In the genomic region with DNA sequence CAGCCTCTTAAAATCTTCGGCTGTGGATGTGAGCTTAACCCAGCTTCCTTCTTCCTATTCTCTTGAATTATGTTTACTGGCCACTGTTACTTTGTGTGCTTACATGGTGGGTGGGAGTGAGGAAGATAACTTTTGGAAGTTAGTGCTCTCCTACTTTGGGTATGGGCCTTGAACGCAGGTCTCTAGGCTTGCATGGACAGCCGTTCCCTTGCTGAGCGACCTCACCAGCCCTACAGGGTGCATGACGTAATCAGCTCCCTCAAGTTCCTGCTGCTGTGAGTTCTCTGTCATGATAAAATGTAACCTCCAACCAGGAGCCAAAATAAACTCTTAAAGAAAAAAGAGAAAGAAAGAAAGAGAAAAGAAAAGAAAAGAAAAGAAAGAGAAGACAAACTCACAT, we compare ENCODE assay signal across 9 mouse cellular contexts. TPM values are rescaled to one million over a fixed set of nuclear protein-coding genes. Genes with fewer than 3 reads are reported as not detected.
A peak's percentile ranks its signal among the peaks of the same experiment; 100 is the strongest.
DNase-seq lines count a peak whose midpoint lies in the region; ATAC-seq lines count a peak whose summit lies in the region.
"Had no signal": no experiment of that assay in that cellular context is flagged by ENCODE, and none has a peak within 500 bp of the region (broad histone marks: within the 10 kb centered on the region; RNA-seq: fewer than 3 reads in every experiment).

No protein-coding gene starts in this region.

- no peak for ATAC-seq in liver, embryonic 11.5 days (replicated peaks; ENCODE audit: low FRiP score)
- no peak for ATAC-seq in hindbrain, embryonic 15.5 days (ENCODE audit: low FRiP score, low read depth)
- no peak for ATAC-seq in midbrain, embryonic 16.5 days
- no peak; the same call in 1 of the 2 replicates for ATAC-seq in kidney, embryonic 14.5 days (ENCODE audit: low FRiP score, low TSS enrichment)

- no peaks in the 10 kb centered on the region for H3K9me3 ChIP-seq in liver, embryonic 11.5 days (ENCODE audit: control insufficient read depth, low read length)
- no peaks in the 10 kb centered on the region for H3K9me3 ChIP-seq in embryonic facial prominence, embryonic 10.5 days
- H3K9me3 ChIP-seq in hindbrain, embryonic 15.5 days: no peaks in the 10 kb centered on the region
- no peaks in the 10 kb centered on the region for H3K9me3 ChIP-seq in midbrain, embryonic 16.5 days (replicated peaks; ENCODE audit: control insufficient read depth, low read length, poor library complexity, severe bottlenecking)
- H3K9me3 ChIP-seq in kidney, embryonic 14.5 days (ENCODE audit: control insufficient read depth, low read length): no peaks in the 10 kb centered on the region

- 0 out of 2 replicates have a peak, but pooled peaks cover 2% of the 10 kb centered on the region for H3K27me3 ChIP-seq in liver, embryonic 11.5 days (replicated peaks; ENCODE audit: control insufficient read depth, insufficient read depth, low read length)
- H3K27me3 ChIP-seq in embryonic facial prominence, embryonic 10.5 days (replicated peaks; ENCODE audit: low read depth, poor library complexity, severe bottlenecking): peaks cover 20% of the 10 kb centered on the region; the same call in 1 of the 2 replicates
- H3K27me3 ChIP-seq in hindbrain, embryonic 15.5 days: no peaks in the 10 kb centered on the region
- no peaks in the 10 kb centered on the region for H3K27me3 ChIP-seq in midbrain, embryonic 16.5 days (ENCODE audit: control insufficient read depth, insufficient read depth, low read depth, low read length)
- no peaks in the 10 kb centered on the region; the same call in 1 of the 2 replicates for H3K27me3 ChIP-seq in kidney, embryonic 14.5 days (ENCODE audit: control insufficient read depth, insufficient read depth, low read length)

- DNase-seq in liver, embryonic 11.5 days (ENCODE audit: low spot score): no peak
- no peak for DNase-seq in liver
- no peak for DNase-seq in embryonic facial prominence, embryonic 10.5 days (ENCODE audit: low spot score)
- no peak for DNase-seq in retina, postnatal 1 day
- DNase-seq in gastrocnemius, adult 18-20 months (ENCODE audit: low spot score): no peak

- H3K36me3 ChIP-seq in liver, embryonic 11.5 days (ENCODE audit: control insufficient read depth, insufficient read depth, low read length): no peaks in the 10 kb centered on the region
- H3K36me3 ChIP-seq in embryonic facial prominence, embryonic 10.5 days (replicated peaks): no peaks in the 10 kb centered on the region
- H3K36me3 ChIP-seq in hindbrain, embryonic 15.5 days: no peaks in the 10 kb centered on the region
- H3K36me3 ChIP-seq in midbrain, embryonic 16.5 days (ENCODE audit: control insufficient read depth, insufficient read depth, low read length): no peaks in the 10 kb centered on the region
- no peaks in the 10 kb centered on the region for H3K36me3 ChIP-seq in kidney, embryonic 14.5 days (ENCODE audit: control insufficient read depth, insufficient read depth, low read length)

- H3K4me1 ChIP-seq in liver, embryonic 11.5 days (replicated peaks; ENCODE audit: control insufficient read depth, insufficient read depth, low read length): peaks cover 9% of the 10 kb centered on the region
- peaks cover 45% of the 10 kb centered on the region for H3K4me1 ChIP-seq in embryonic facial prominence, embryonic 10.5 days
- H3K4me1 ChIP-seq in hindbrain, embryonic 15.5 days (replicated peaks): peaks cover 26% of the 10 kb centered on the region
- H3K4me1 ChIP-seq in midbrain, embryonic 16.5 days (ENCODE audit: control insufficient read depth, insufficient read depth, low read length): peaks cover 20% of the 10 kb centered on the region
- H3K4me1 ChIP-seq in kidney, embryonic 14.5 days (ENCODE audit: control insufficient read depth, insufficient read depth, low read length): peaks cover 11% of the 10 kb centered on the region

- no peak overlapping the region for H3K9ac ChIP-seq in liver, embryonic 11.5 days (ENCODE audit: low read depth, low read length)
- H3K9ac ChIP-seq in hindbrain, embryonic 15.5 days: no peak overlapping the region
- no peak overlapping the region for H3K9ac ChIP-seq in midbrain, embryonic 16.5 days (ENCODE audit: low read depth, low read length)
- no peak overlapping the region for H3K9ac ChIP-seq in kidney, embryonic 14.5 days (ENCODE audit: low read depth, low read length)

- peak overlapping the region; percentile 75 for H3K4me2 ChIP-seq in liver, embryonic 11.5 days
- H3K4me2 ChIP-seq in hindbrain, embryonic 15.5 days: peak overlapping the region; percentile 49
- H3K4me2 ChIP-seq in midbrain, embryonic 16.5 days (ENCODE audit: low read length): peak overlapping the region; percentile 49; the same call in 1 of the 2 replicates
- no peak overlapping the region for H3K4me2 ChIP-seq in kidney, embryonic 14.5 days (replicated peaks; ENCODE audit: low read depth, low read length)

- peak overlapping the region; percentile 21 for H3K4me3 ChIP-seq in liver, embryonic 11.5 days (ENCODE audit: low read depth, low read length)
- H3K4me3 ChIP-seq in embryonic facial prominence, embryonic 10.5 days: no peak overlapping the region
- H3K4me3 ChIP-seq in hindbrain, embryonic 15.5 days: no peak overlapping the region
- no peak overlapping the region for H3K4me3 ChIP-seq in midbrain, embryonic 16.5 days (ENCODE audit: low read depth, low read length)
- no peak overlapping the region for H3K4me3 ChIP-seq in kidney, embryonic 14.5 days (ENCODE audit: low read length)

- no peak overlapping the region for H3K27ac ChIP-seq in liver, embryonic 11.5 days (ENCODE audit: low read depth, low read length)
- H3K27ac ChIP-seq in embryonic facial prominence, embryonic 10.5 days (replicated peaks): peak overlapping the region; percentile 20; the same call in 1 of the 2 replicates
- H3K27ac ChIP-seq in hindbrain, embryonic 15.5 days (replicated peaks): no peak overlapping the region
- no peak overlapping the region for H3K27ac ChIP-seq in midbrain, embryonic 16.5 days (ENCODE audit: low read length)
- no peak overlapping the region for H3K27ac ChIP-seq in kidney, embryonic 14.5 days (ENCODE audit: low read depth, low read length)

- 61% methylated on average over 5 of the region's 5 CpGs for WGBS in liver, embryonic 11.5 days
- 71% methylated on average over 5 of the region's 5 CpGs for WGBS in embryonic facial prominence, embryonic 10.5 days
- 73% methylated on average over 5 of the region's 5 CpGs for WGBS in hindbrain, embryonic 15.5 days
- WGBS in midbrain, embryonic 16.5 days: 62% methylated on average over 5 of the region's 5 CpGs
- WGBS in kidney, embryonic 14.5 days: 61% methylated on average over 5 of the region's 5 CpGs

RNA-seq across cellular contexts. Expression of a gene that starts 13.9 kb away (rescaled TPM):
- 0.34 and 0.36 TPM in 2 replicates for polyA plus RNA-seq in liver, embryonic 11.5 days (2014; fragmentation: Nextera tagmentation; extraction: Ambion mirVana)
- 0.23 and 0.65 TPM in 2 replicates for polyA plus RNA-seq in embryonic facial prominence, embryonic 10.5 days (2016; fragmentation: Nextera tagmentation; extraction: Ambion mirVana)
- polyA plus RNA-seq in hindbrain, embryonic 15.5 days (2015; fragmentation: Nextera tagmentation; extraction: Ambion mirVana): 0.77 and 0.85 TPM in 2 replicates
- polyA plus RNA-seq in midbrain, embryonic 16.5 days (2015; fragmentation: Nextera tagmentation; extraction: Ambion mirVana): 0.78 and 1.2 TPM in 2 replicates
- polyA plus RNA-seq in kidney, embryonic 14.5 days (2014; fragmentation: Nextera tagmentation; extraction: Ambion mirVana): 0.46 and 0.76 TPM in 2 replicates
- under 1 TPM; 0.19 to 0.23 TPM for total RNA-seq in gastrocnemius, adult 18-20 months (2021)
- polyA plus RNA-seq: inflammation-experienced regulatory T-cells, adult 6 months had no signal

RNA-seq across cellular contexts. Expression of a gene that starts 17.7 kb away (rescaled TPM):
- 4.8 and 5.4 TPM in 2 replicates for polyA plus RNA-seq in liver, embryonic 11.5 days (2014; fragmentation: Nextera tagmentation; extraction: Ambion mirVana)
- polyA plus RNA-seq in embryonic facial prominence, embryonic 10.5 days (2016; fragmentation: Nextera tagmentation; extraction: Ambion mirVana): 11.5 and 11.7 TPM in 2 replicates
- 7.3 and 8.0 TPM in 2 replicates for polyA plus RNA-seq in hindbrain, embryonic 15.5 days (2015; fragmentation: Nextera tagmentation; extraction: Ambion mirVana)
- 8.8 and 10.2 TPM in 2 replicates for polyA plus RNA-seq in midbrain, embryonic 16.5 days (2015; fragmentation: Nextera tagmentation; extraction: Ambion mirVana)
- polyA plus RNA-seq in kidney, embryonic 14.5 days (2014; fragmentation: Nextera tagmentation; extraction: Ambion mirVana): 7.3 and 8.5 TPM in 2 replicates
- total RNA-seq in gastrocnemius, adult 18-20 months (2021): 1 to 10 TPM; 1.4 to 1.5 TPM

RNA-seq across cellular contexts. Expression of a gene that starts 25.7 kb away (rescaled TPM):
- 2.1 and 3.2 TPM in 2 replicates for polyA plus RNA-seq in liver, embryonic 11.5 days (2014; fragmentation: Nextera tagmentation; extraction: Ambion mirVana)
- 6.2 and 7.0 TPM in 2 replicates for polyA plus RNA-seq in embryonic facial prominence, embryonic 10.5 days (2016; fragmentation: Nextera tagmentation; extraction: Ambion mirVana)
- polyA plus RNA-seq in hindbrain, embryonic 15.5 days (2015; fragmentation: Nextera tagmentation; extraction: Ambion mirVana): 17.5 and 21.8 TPM in 2 replicates
- 21.4 and 22.7 TPM in 2 replicates for polyA plus RNA-seq in midbrain, embryonic 16.5 days (2015; fragmentation: Nextera tagmentation; extraction: Ambion mirVana)
- polyA plus RNA-seq in kidney, embryonic 14.5 days (2014; fragmentation: Nextera tagmentation; extraction: Ambion mirVana): 8.3 and 10.8 TPM in 2 replicates
- 1 to 10 TPM; 2.2 to 2.3 TPM for total RNA-seq in gastrocnemius, adult 18-20 months (2021)
